18 mouse cellular contexts compared by ENCODE assay signal in genomic region chr12:85263190-85263589, GRCm38 (mm10). TPM values are rescaled to one million over a fixed set of nuclear protein-coding genes. Genes with fewer than 3 reads are reported as not detected.
DNase-seq lines count a peak whose midpoint lies in the region; ATAC-seq and TF ChIP-seq lines count a peak whose summit lies in the region.
"Had no signal": no experiment of that assay in that cellular context is flagged by ENCODE, and none has a peak within 500 bp of the region (broad histone marks: within the 10 kb centered on the region; RNA-seq: fewer than 3 reads in every experiment).

No protein-coding gene starts in this region.

- WGBS in intestine, embryonic 14.5 days = 68% methylated on average over 5 of the region's 5 CpGs
- 77% methylated on average over 5 of the region's 5 CpGs for WGBS in intestine, postnatal 0 days
- WGBS in intestine, embryonic 15.5 days = 67% methylated on average over 5 of the region's 5 CpGs
- 66% methylated on average over 5 of the region's 5 CpGs for WGBS in stomach, embryonic 16.5 days
- WGBS in forebrain, embryonic 13.5 days = 79% methylated on average over 5 of the region's 5 CpGs

- ATAC-seq in intestine, embryonic 14.5 days (replicated peaks; ENCODE audit: low FRiP score, low TSS enrichment, low read depth) = no peak
- no peak for ATAC-seq in intestine, postnatal 0 days
- ATAC-seq in intestine, embryonic 15.5 days = no peak
- 0 out of 2 replicates have a peak, but pooled peaks have one; percentile 22 for ATAC-seq in stomach, embryonic 16.5 days (ENCODE audit: insufficient read depth, low FRiP score)
- ATAC-seq in forebrain, embryonic 13.5 days = no peak
- ATAC-seq: forebrain, postnatal 0 days; inflammation-experienced regulatory T-cells, adult 6 months; liver, postnatal 0 days; midbrain, embryonic 16.5 days had no signal

- no peak overlapping the region for H3K9ac ChIP-seq in intestine, embryonic 14.5 days (ENCODE audit: low read length)
- no peak overlapping the region for H3K9ac ChIP-seq in intestine, postnatal 0 days (ENCODE audit: low read depth, low read length)
- H3K9ac ChIP-seq in intestine, embryonic 15.5 days = no peak overlapping the region
- H3K9ac ChIP-seq in stomach, embryonic 16.5 days (ENCODE audit: low read length) = no peak overlapping the region
- no peak overlapping the region for H3K9ac ChIP-seq in forebrain, embryonic 13.5 days
- H3K9ac ChIP-seq: forebrain, postnatal 0 days; liver, postnatal 0 days had no signal

- peak overlapping the region; percentile 10 for H3K27ac ChIP-seq in intestine, embryonic 14.5 days (ENCODE audit: low read depth)
- H3K27ac ChIP-seq in intestine, postnatal 0 days (ENCODE audit: low read depth, low read length) = no peak overlapping the region
- 0 out of 2 replicates have a peak overlapping the region, but pooled peaks have one; percentile 13 for H3K27ac ChIP-seq in intestine, embryonic 15.5 days
- peak overlapping the region; percentile 34 for H3K27ac ChIP-seq in stomach, embryonic 16.5 days (ENCODE audit: low read length)
- H3K27ac ChIP-seq in forebrain, embryonic 13.5 days = no peak overlapping the region

- no peaks in the 10 kb centered on the region for H3K36me3 ChIP-seq in intestine, embryonic 14.5 days (ENCODE audit: control insufficient read depth, insufficient read depth, low read length)
- no peaks in the 10 kb centered on the region; the same call in 1 of the 2 replicates for H3K36me3 ChIP-seq in intestine, postnatal 0 days (ENCODE audit: control insufficient read depth, insufficient read depth)
- no peaks in the 10 kb centered on the region for H3K36me3 ChIP-seq in intestine, embryonic 15.5 days
- H3K36me3 ChIP-seq in stomach, embryonic 16.5 days (ENCODE audit: control insufficient read depth, insufficient read depth, low read length) = no peaks in the 10 kb centered on the region
- H3K36me3 ChIP-seq in forebrain, embryonic 13.5 days (ENCODE audit: poor library complexity, severe bottlenecking) = peaks cover 19% of the 10 kb centered on the region; the same call in 1 of the 2 replicates

- peaks cover 19% of the 10 kb centered on the region for H3K4me1 ChIP-seq in intestine, embryonic 14.5 days (replicated peaks; ENCODE audit: control insufficient read depth, insufficient read depth, low read length)
- H3K4me1 ChIP-seq in intestine, postnatal 0 days (replicated peaks; ENCODE audit: control insufficient read depth, insufficient read depth, low read length) = no peaks in the 10 kb centered on the region
- 0 out of 2 replicates have a peak, but pooled peaks cover 10% of the 10 kb centered on the region for H3K4me1 ChIP-seq in intestine, embryonic 15.5 days (replicated peaks)
- peaks cover 20% of the 10 kb centered on the region; the same call in 1 of the 2 replicates for H3K4me1 ChIP-seq in stomach, embryonic 16.5 days (ENCODE audit: control insufficient read depth, insufficient read depth, low read length)
- H3K4me1 ChIP-seq in forebrain, embryonic 13.5 days = peaks cover 3% of the 10 kb centered on the region; the same call in 1 of the 2 replicates

- no peak overlapping the region for H3K4me3 ChIP-seq in intestine, embryonic 14.5 days (ENCODE audit: low read depth, low read length)
- no peak overlapping the region for H3K4me3 ChIP-seq in intestine, postnatal 0 days (ENCODE audit: low read depth, low read length)
- H3K4me3 ChIP-seq in intestine, embryonic 15.5 days (replicated peaks) = no peak overlapping the region
- no peak overlapping the region for H3K4me3 ChIP-seq in stomach, embryonic 16.5 days (replicated peaks; ENCODE audit: low read length)
- no peak overlapping the region for H3K4me3 ChIP-seq in forebrain, embryonic 13.5 days

- no peak overlapping the region for H3K4me2 ChIP-seq in intestine, embryonic 14.5 days (ENCODE audit: low read length)
- H3K4me2 ChIP-seq in intestine, postnatal 0 days (replicated peaks; ENCODE audit: low read depth) = no peak overlapping the region
- no peak overlapping the region for H3K4me2 ChIP-seq in intestine, embryonic 15.5 days (replicated peaks)
- no peak overlapping the region for H3K4me2 ChIP-seq in stomach, embryonic 16.5 days (ENCODE audit: low read depth, low read length)
- no peak overlapping the region for H3K4me2 ChIP-seq in forebrain, embryonic 13.5 days

- TF ChIP-seq CTCF in intestine, postnatal 0 days (IDR thresholded peaks at IDR 0.05; ENCODE audit: low read depth) = no peak

- no peak for DNase-seq in intestine, embryonic 14.5 days (ENCODE audit: low spot score)
- peak; percentile 18 to 40 for DNase-seq in right cerebral cortex, adult 2 months (ENCODE audit: low spot score in 2 of 2)
- no peak for DNase-seq in right cerebral cortex, postnatal 36 days (ENCODE audit: low spot score in 2 of 2)
- no peak for DNase-seq in ovary, postnatal 10 days (ENCODE audit: low spot score)
- DNase-seq: cerebellum, adult 11 months; cerebellum, postnatal 36 days; forebrain, postnatal 0 days; kidney, postnatal 36 days; layer of hippocampus, postnatal 36 days; left cerebral cortex, postnatal 4 days; liver, postnatal 0 days; thymus, adult 2 months had no signal

- no peaks in the 10 kb centered on the region for H3K27me3 ChIP-seq in intestine, embryonic 14.5 days (replicated peaks; ENCODE audit: control insufficient read depth, insufficient read depth, low read length)
- no peaks in the 10 kb centered on the region for H3K27me3 ChIP-seq in intestine, postnatal 0 days (replicated peaks; ENCODE audit: control insufficient read depth, insufficient read depth, low read length)
- H3K27me3 ChIP-seq in intestine, embryonic 15.5 days (replicated peaks) = no peaks in the 10 kb centered on the region
- no peaks in the 10 kb centered on the region for H3K27me3 ChIP-seq in stomach, embryonic 16.5 days (ENCODE audit: control insufficient read depth, insufficient read depth, low read length)
- H3K27me3 ChIP-seq in forebrain, embryonic 13.5 days = no peaks in the 10 kb centered on the region

- no peaks in the 10 kb centered on the region for H3K9me3 ChIP-seq in intestine, embryonic 14.5 days (ENCODE audit: control insufficient read depth, low read length)
- no peaks in the 10 kb centered on the region for H3K9me3 ChIP-seq in intestine, postnatal 0 days (ENCODE audit: control insufficient read depth)
- no peaks in the 10 kb centered on the region for H3K9me3 ChIP-seq in intestine, embryonic 15.5 days
- no peaks in the 10 kb centered on the region; the same call in 1 of the 2 replicates for H3K9me3 ChIP-seq in stomach, embryonic 16.5 days (replicated peaks; ENCODE audit: control insufficient read depth, low read length)
- no peaks in the 10 kb centered on the region for H3K9me3 ChIP-seq in forebrain, embryonic 13.5 days (replicated peaks)

RNA-seq across cellular contexts. Expression of gene Mlh3, which starts 7.2 kb away (rescaled TPM):
- polyA plus RNA-seq in intestine, embryonic 14.5 days (2014; fragmentation: Nextera tagmentation; extraction: Ambion mirVana) = 8.6 and 9.3 TPM in 2 replicates
- polyA plus RNA-seq in intestine, postnatal 0 days (2015; fragmentation: Nextera tagmentation; extraction: Ambion mirVana) = 2.5 and 3.0 TPM in 2 replicates
- polyA plus RNA-seq in intestine, embryonic 15.5 days (2015; fragmentation: Nextera tagmentation; extraction: Ambion mirVana) = 6.7 and 6.9 TPM in 2 replicates
- 6.6 and 8.4 TPM in 2 replicates for polyA plus RNA-seq in stomach, embryonic 16.5 days (2015; fragmentation: Nextera tagmentation; extraction: Ambion mirVana)
- polyA plus RNA-seq in forebrain, embryonic 13.5 days (2015; fragmentation: Nextera tagmentation; extraction: Ambion mirVana) = 7.5 and 9.8 TPM in 2 replicates

RNA-seq across cellular contexts. Expression of gene Acyp1, which starts 25.0 kb away (rescaled TPM):
- polyA plus RNA-seq in intestine, embryonic 14.5 days (2014; fragmentation: Nextera tagmentation; extraction: Ambion mirVana) = 52.7 and 53.5 TPM in 2 replicates
- polyA plus RNA-seq in intestine, postnatal 0 days (2015; fragmentation: Nextera tagmentation; extraction: Ambion mirVana) = 50.3 and 51.9 TPM in 2 replicates
- 47.6 and 58.2 TPM in 2 replicates for polyA plus RNA-seq in intestine, embryonic 15.5 days (2015; fragmentation: Nextera tagmentation; extraction: Ambion mirVana)
- polyA plus RNA-seq in stomach, embryonic 16.5 days (2015; fragmentation: Nextera tagmentation; extraction: Ambion mirVana) = 39.5 and 50.6 TPM in 2 replicates
- 69.2 and 75.7 TPM in 2 replicates for polyA plus RNA-seq in forebrain, embryonic 13.5 days (2015; fragmentation: Nextera tagmentation; extraction: Ambion mirVana)

RNA-seq across cellular contexts. Expression of gene Zc2hc1c, which starts 25.2 kb away (rescaled TPM):
- 2.1 and 2.5 TPM in 2 replicates for polyA plus RNA-seq in intestine, embryonic 14.5 days (2014; fragmentation: Nextera tagmentation; extraction: Ambion mirVana)
- polyA plus RNA-seq in intestine, postnatal 0 days (2015; fragmentation: Nextera tagmentation; extraction: Ambion mirVana) = 0.86 and 0.96 TPM in 2 replicates
- 1.7 TPM in 2 replicates for polyA plus RNA-seq in intestine, embryonic 15.5 days (2015; fragmentation: Nextera tagmentation; extraction: Ambion mirVana)
- polyA plus RNA-seq in stomach, embryonic 16.5 days (2015; fragmentation: Nextera tagmentation; extraction: Ambion mirVana) = 2.0 and 2.1 TPM in 2 replicates
- 1.0 and 1.4 TPM in 2 replicates for polyA plus RNA-seq in forebrain, embryonic 13.5 days (2015; fragmentation: Nextera tagmentation; extraction: Ambion mirVana)

RNA-seq across cellular contexts. Expression of gene Eif2b2, which starts 43.9 kb away (rescaled TPM):
- polyA plus RNA-seq in intestine, embryonic 14.5 days (2014; fragmentation: Nextera tagmentation; extraction: Ambion mirVana) = 83.5 and 86.2 TPM in 2 replicates
- 44.5 and 44.9 TPM in 2 replicates for polyA plus RNA-seq in intestine, postnatal 0 days (2015; fragmentation: Nextera tagmentation; extraction: Ambion mirVana)
- 66.8 and 72.0 TPM in 2 replicates for polyA plus RNA-seq in intestine, embryonic 15.5 days (2015; fragmentation: Nextera tagmentation; extraction: Ambion mirVana)
- 72.9 and 82.5 TPM in 2 replicates for polyA plus RNA-seq in stomach, embryonic 16.5 days (2015; fragmentation: Nextera tagmentation; extraction: Ambion mirVana)
- 93.1 and 100 TPM in 2 replicates for polyA plus RNA-seq in forebrain, embryonic 13.5 days (2015; fragmentation: Nextera tagmentation; extraction: Ambion mirVana)

Comparison
In these comparisons a context has a peak if more than half of its experiments do, and no peak if none do; other contexts are left out.
1. DNase-seq: peak in right cerebral cortex, adult 2 months (2 of 2); none in intestine, embryonic 14.5 days (single experiment), right cerebral cortex, postnatal 36 days (0 of 2) and ovary, postnatal 10 days (single experiment).
2. H3K27ac ChIP-seq: peak in intestine, embryonic 14.5 days (single experiment), intestine, embryonic 15.5 days (single experiment) and stomach, embryonic 16.5 days (single experiment); none in intestine, postnatal 0 days (single experiment) and forebrain, embryonic 13.5 days (single experiment).